Mouse (Mus musculus) lung, postnatal 0 days (tissue): ENCODE measurements around the gene Fbxo3.

Source experiments
- CTCF ChIP-seq: IDR thresholded peaks from 2 replicates; pipeline ENCODE4 v1.5.1; 2016; ENCODE audit warnings: antibody characterized with exemption, mild to moderate bottlenecking
- EP300 ChIP-seq: IDR thresholded peaks from 2 replicates; pipeline ENCODE4 v1.6.1; 2016; ENCODE audit warnings: antibody characterized with exemption, mild to moderate bottlenecking, control low read depth

GRCm38 (mm10) chr2:104060996-104061395 lies 33.5 kb downstream of the Fbxo3 start:
- TF ChIP-seq CTCF (no peak), EP300 (no peak)
